Mouse (Mus musculus): ENCODE measurements around the gene Gm364.

DNA sequence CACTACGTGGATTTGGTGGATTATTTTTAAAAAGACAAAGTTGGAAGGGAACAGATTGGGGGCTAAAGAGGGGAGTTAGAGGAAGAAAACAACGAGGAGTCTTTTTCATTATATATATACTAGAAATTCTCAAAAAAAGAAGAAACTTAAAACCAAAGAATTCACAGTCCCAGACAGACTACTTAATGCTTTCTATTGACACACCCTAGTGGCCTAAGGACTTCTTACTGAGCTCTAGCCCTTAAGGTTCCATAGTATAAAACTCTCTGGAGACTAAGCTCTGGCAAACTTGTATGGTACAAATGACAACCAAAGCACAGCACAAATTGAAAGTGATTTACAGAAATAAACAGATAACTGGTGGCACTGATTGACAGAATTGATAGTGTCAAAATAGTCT, 34.9 kb upstream of the Gm364 start:
- TF ChIP-seq CTCF (IDR thresholded peaks at IDR 0.05; ENCODE audit: insufficient read depth, low read depth, low read length) (no peak), POLR2A (IDR thresholded peaks at IDR 0.05; ENCODE audit: insufficient read depth, low read depth, low read length) (no peak)

All from olfactory bulb, adult 2 months (tissue).